Mouse (Mus musculus): ENCODE measurements around the gene Hint1. TPM values are rescaled to one million over a fixed set of nuclear protein-coding genes. Genes with fewer than 3 reads are reported as not detected.

Hint1 gene
- polyA plus RNA-seq, 1 experiment from 2014 or later: 690 TPM

- no peak overlapping the region for H3K4me3 ChIP-seq (ENCODE audit: low read depth, low read length)
- no peak for DNase-seq
- ATAC-seq (ENCODE audit: insufficient read depth): no peak
- no peaks in the 10 kb centered on the region for H3K9me3 ChIP-seq (ENCODE audit: low read depth, low read length)
- H3K27ac ChIP-seq (ENCODE audit: low read depth): no peak overlapping the region
- H3K27me3 ChIP-seq (ENCODE audit: insufficient read depth, low read length): no peaks in the 10 kb centered on the region
- peaks cover 33% of the 10 kb centered on the region for H3K36me3 ChIP-seq (ENCODE audit: insufficient read depth)
- H3K4me1 ChIP-seq (ENCODE audit: insufficient read depth): peaks cover 6% of the 10 kb centered on the region; the same call in 1 of the 2 replicates
- H3K4me2 ChIP-seq: no peak overlapping the region
- no peak for TF ChIP-seq CTCF (IDR thresholded peaks at IDR 0.05; ENCODE audit: low read depth)
- no peak overlapping the region for H3K9ac ChIP-seq
- 43% methylated on average over 4 of the region's 4 CpGs for WGBS
Measured at GRCm38 (mm10) chr11:54905931-54906330, 39.7 kb downstream of the Hint1 start.

- no peak for DNase-seq
- H3K36me3 ChIP-seq (ENCODE audit: insufficient read depth): peaks cover 35% of the 10 kb centered on the region
- H3K27ac ChIP-seq (ENCODE audit: low read depth): no peak overlapping the region
- no peak for TF ChIP-seq CTCF (IDR thresholded peaks at IDR 0.05; ENCODE audit: low read depth)
- H3K27me3 ChIP-seq (ENCODE audit: insufficient read depth, low read length): no peaks in the 10 kb centered on the region
- 67% methylated on average over 4 of the region's 4 CpGs for WGBS
- no peak overlapping the region for H3K9ac ChIP-seq
- ATAC-seq (ENCODE audit: insufficient read depth): no peak
- no peak overlapping the region for H3K4me2 ChIP-seq
- no peak overlapping the region for H3K4me3 ChIP-seq (ENCODE audit: low read depth, low read length)
- peaks cover 6% of the 10 kb centered on the region; the same call in 1 of the 2 replicates for H3K4me1 ChIP-seq (ENCODE audit: insufficient read depth)
- H3K9me3 ChIP-seq (ENCODE audit: low read depth, low read length): no peaks in the 10 kb centered on the region
Measured at GRCm38 (mm10) chr11:54906466-54906865, 40.3 kb downstream of the Hint1 start.

- no peak for TF ChIP-seq CTCF (IDR thresholded peaks at IDR 0.05; ENCODE audit: low read depth)
- WGBS: 84% methylated on average over 5 of the region's 5 CpGs
- Histone ChIP-seq H3K4me3 (ENCODE audit: low read depth, low read length) (no peak overlapping the region), H3K36me3 (ENCODE audit: insufficient read depth) (peaks cover 35% of the 10 kb centered on the region), H3K4me1 (ENCODE audit: insufficient read depth) (peaks cover 6% of the 10 kb centered on the region; the same call in 1 of the 2 replicates), H3K9me3 (ENCODE audit: low read depth, low read length) (no peaks in the 10 kb centered on the region), H3K27ac (ENCODE audit: low read depth) (no peak overlapping the region), H3K27me3 (ENCODE audit: insufficient read depth, low read length) (no peaks in the 10 kb centered on the region), H3K9ac (no peak overlapping the region), H3K4me2 (no peak overlapping the region)
- DNase-seq: no peak
- ATAC-seq (ENCODE audit: insufficient read depth): no peak
Measured at GRCm38 (mm10) chr11:54907259-54907658, 41.1 kb downstream of the Hint1 start.

- 89% methylated on average over 11 of the region's 11 CpGs for WGBS
- H3K4me2 ChIP-seq: no peak overlapping the region
- no peak overlapping the region for H3K27ac ChIP-seq (ENCODE audit: low read depth)
- H3K4me3 ChIP-seq (ENCODE audit: low read depth, low read length): no peak overlapping the region
- no peak for DNase-seq
- H3K4me1 ChIP-seq (ENCODE audit: insufficient read depth): peaks cover 4% of the 10 kb centered on the region; the same call in 1 of the 2 replicates
- no peak overlapping the region for H3K9ac ChIP-seq
- no peak for ATAC-seq (ENCODE audit: insufficient read depth)
- H3K27me3 ChIP-seq (ENCODE audit: insufficient read depth, low read length): no peaks in the 10 kb centered on the region
- no peaks in the 10 kb centered on the region for H3K9me3 ChIP-seq (ENCODE audit: low read depth, low read length)
- TF ChIP-seq CTCF (IDR thresholded peaks at IDR 0.05; ENCODE audit: low read depth): no peak
- peaks cover 41% of the 10 kb centered on the region for H3K36me3 ChIP-seq (ENCODE audit: insufficient read depth)
Measured at GRCm38 (mm10) chr11:54909273-54909672, 43.1 kb downstream of the Hint1 start.

GRCm38 (mm10) chr11:54910081-54910665, 44.0 kb downstream of the Hint1 start:
- Histone ChIP-seq H3K9me3 (ENCODE audit: low read depth, low read length) (no peaks in the 10 kb centered on the region), H3K4me1 (ENCODE audit: insufficient read depth) (no peaks in the 10 kb centered on the region), H3K4me3 (ENCODE audit: low read depth, low read length) (no peak overlapping the region), H3K9ac (no peak overlapping the region), H3K27me3 (ENCODE audit: insufficient read depth, low read length) (no peaks in the 10 kb centered on the region), H3K36me3 (ENCODE audit: insufficient read depth) (peaks cover 45% of the 10 kb centered on the region), H3K27ac (ENCODE audit: low read depth) (no peak overlapping the region), H3K4me2 (no peak overlapping the region)
- no peak for TF ChIP-seq CTCF (IDR thresholded peaks at IDR 0.05; ENCODE audit: low read depth)
- DNase-seq (no peak), ATAC-seq (ENCODE audit: insufficient read depth) (no peak)
- WGBS: 88% methylated on average over 12 of the region's 12 CpGs

GRCm38 (mm10) chr11:54911201-54911600, 45.0 kb downstream of the Hint1 start:
- Histone ChIP-seq H3K4me2 (no peak overlapping the region), H3K9me3 (ENCODE audit: low read depth, low read length) (no peaks in the 10 kb centered on the region), H3K27me3 (ENCODE audit: insufficient read depth, low read length) (no peaks in the 10 kb centered on the region), H3K36me3 (ENCODE audit: insufficient read depth) (peaks cover 52% of the 10 kb centered on the region), H3K27ac (ENCODE audit: low read depth) (no peak overlapping the region), H3K9ac (no peak overlapping the region), H3K4me1 (ENCODE audit: insufficient read depth) (no peaks in the 10 kb centered on the region), H3K4me3 (ENCODE audit: low read depth, low read length) (no peak overlapping the region)
- WGBS: 85% methylated on average over 3 of the region's 3 CpGs
- DNase-seq (no peak), ATAC-seq (ENCODE audit: insufficient read depth) (no peak)
- no peak for TF ChIP-seq CTCF (IDR thresholded peaks at IDR 0.05; ENCODE audit: low read depth)

- Histone ChIP-seq H3K4me3 (ENCODE audit: low read depth, low read length) (no peak overlapping the region), H3K27ac (ENCODE audit: low read depth) (no peak overlapping the region), H3K9ac (no peak overlapping the region), H3K4me1 (ENCODE audit: insufficient read depth) (no peaks in the 10 kb centered on the region), H3K27me3 (ENCODE audit: insufficient read depth, low read length) (no peaks in the 10 kb centered on the region), H3K4me2 (no peak overlapping the region), H3K9me3 (ENCODE audit: low read depth, low read length) (no peaks in the 10 kb centered on the region), H3K36me3 (ENCODE audit: insufficient read depth) (peaks cover 58% of the 10 kb centered on the region)
- WGBS: 76% methylated on average over 7 of the region's 7 CpGs
- ATAC-seq (ENCODE audit: insufficient read depth): no peak
- TF ChIP-seq CTCF (IDR thresholded peaks at IDR 0.05; ENCODE audit: low read depth): no peak
- DNase-seq: no peak
Measured at GRCm38 (mm10) chr11:54911671-54912502, 45.7 kb downstream of the Hint1 start.

All from lung, embryonic 14.5 days (tissue).